Mouse (Mus musculus) brain, embryonic 14.5 days (tissue): ENCODE measurements around the gene Hist2h2bb.

ENCODE experiments used
- CTCF ChIP-seq: fragments of 200-500 bp; IDR thresholded peaks from 2 replicates; pipeline ENCODE4 v1.5.1; 2012; ENCODE audit warnings: inconsistent platforms, mild to moderate bottlenecking, moderate library complexity, borderline replicate concordance; ENCODE audit not compliant: insufficient read depth, insufficient read length; ENCODE audit errors: extremely low read depth
- POLR2A ChIP-seq: fragments of 200-500 bp; IDR thresholded peaks from 2 replicates; pipeline ENCODE4 v1.6.1; 2012; ENCODE audit warnings: mild to moderate bottlenecking, inconsistent platforms, borderline replicate concordance; ENCODE audit not compliant: poor library complexity, insufficient read depth, insufficient read length, severe bottlenecking; ENCODE audit errors: extremely low read depth

DNA sequence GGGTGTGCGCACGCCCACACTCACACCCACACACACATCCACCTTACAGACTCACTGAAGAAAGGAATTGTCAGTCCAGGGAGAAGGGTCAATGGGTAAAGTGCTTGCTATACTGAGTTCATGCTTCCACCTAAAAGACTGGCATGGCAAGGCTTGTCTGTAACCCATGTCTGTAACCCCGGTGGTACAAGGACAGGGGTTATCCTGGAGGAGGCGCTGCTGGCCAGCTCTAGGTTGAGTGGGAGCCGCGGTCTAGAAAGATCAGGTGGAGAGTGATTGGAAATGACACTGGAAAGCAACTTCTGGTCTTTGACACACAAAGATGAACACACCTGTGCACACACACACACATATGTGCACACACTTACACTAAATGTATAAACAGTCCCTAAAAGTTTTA is 11.1 kb downstream of the Hist2h2bb start:
- no peak for TF ChIP-seq CTCF
- TF ChIP-seq POLR2A, result no peak
